Mouse (Mus musculus) left cerebral cortex, adult 2 months (tissue): ENCODE measurements at regions not wholly inside any gene's neighbourhood (a gene's known extent, or its start where the extent isn't known, plus 50 kb on each side); places are given as distances from the start of the nearest gene placed in this dataset.
A peak's percentile ranks its signal among the peaks of the same experiment; 100 is the strongest.

Experiments
- DNase-seq, 2 experiments: peaks; one replicate each; pipeline ENCODE4 v3.0.0; 2021 to 2022; ENCODE audit warnings: low spot score in 2 of 2, mixed read lengths in 1 of 2; ENCODE audit errors: extremely low spot score in 1 of 2
- H3K27ac ChIP-seq: fragments of 200-600 bp; 2 replicates; pipeline ENCODE4 v1.8.1; 2022
- H3K4me3 ChIP-seq: fragments of 200-600 bp; 2 replicates; pipeline ENCODE4 v1.8.1; 2022
- CTCF ChIP-seq: fragments of 200-600 bp; IDR thresholded peaks from 2 replicates; pipeline ENCODE4 v1.8.1; 2022; ENCODE audit warnings: antibody characterized with exemption, mild to moderate bottlenecking, moderate library complexity
- intact Hi-C: fragments of 180-260 bp; cut with DNase I; formaldehyde crosslinking; loops from one replicate; pipeline ENCODE4 v1.15.1; 2025

GRCm38 (mm10) chr17:92159325-92159724 is 1039.5 kb upstream of the Adcyap1 start:
- Histone ChIP-seq H3K27ac (no peak overlapping the region), H3K4me3 (no peak overlapping the region)
- intact Hi-C loops: no loop called here
- no peak for TF ChIP-seq CTCF
- DNase-seq: no peak

- DNase-seq: no peak
- no peak overlapping the region for H3K27ac ChIP-seq
- H3K4me3 ChIP-seq: no peak overlapping the region
- intact Hi-C loops: no loop called here
- no peak for TF ChIP-seq CTCF
Observed at GRCm38 (mm10) chr17:92185740-92186139, 1013.1 kb upstream of the Adcyap1 start.

GRCm38 (mm10) chr17:92210730-92211129 is 988.1 kb upstream of the Adcyap1 start:
- H3K4me3 ChIP-seq: no peak overlapping the region
- H3K27ac ChIP-seq: no peak overlapping the region
- peak in 1 of 2 experiments; percentile 14 for DNase-seq
- TF ChIP-seq CTCF: peak; percentile 62
- intact Hi-C loops: loop anchor here (5.0 kb wide), 1 partner anchor 932 kb away; no protein-coding TSS in a partner anchor

- Histone ChIP-seq H3K27ac (no peak overlapping the region), H3K4me3 (no peak overlapping the region)
- no peak for TF ChIP-seq CTCF
- intact Hi-C loops: no loop called here
- DNase-seq: no peak
Observed at GRCm38 (mm10) chr17:92216464-92216863, 982.4 kb upstream of the Adcyap1 start.
